Mouse (Mus musculus) embryonic facial prominence, embryonic 13.5 days (tissue): ENCODE data around the gene Myadml2. TPM values are rescaled to one million over a fixed set of nuclear protein-coding genes. Genes with fewer than 3 reads are reported as not detected.

Source experiments
- ATAC-seq: fragments of 200-750 bp; cut with Nextera tagmentation; 2 replicates; pipeline ENCODE4 v1.8.0; 2017; ENCODE audit warnings: low read depth; ENCODE audit not compliant: insufficient number of reproducible peaks, insufficient read depth, low FRiP score, low TSS enrichment
- H3K27ac ChIP-seq: fragments of 300-500 bp; sonication (generic); 2 replicates; pipeline ENCODE4 v1.5.1; 2015; ENCODE audit warnings: moderate library complexity, mild to moderate bottlenecking, inconsistent platforms
- H3K27me3 ChIP-seq: fragments of 300-500 bp; sonication (generic); 2 replicates; pipeline ENCODE4 v1.6.1; 2015; ENCODE audit warnings: mild to moderate bottlenecking, inconsistent platforms
- H3K36me3 ChIP-seq: fragments of 300-500 bp; sonication (generic); 2 replicates; pipeline ENCODE4 v1.6.1; 2015; ENCODE audit warnings: mild to moderate bottlenecking, inconsistent platforms
- H3K4me1 ChIP-seq: fragments of 300-500 bp; sonication (generic); 2 replicates; pipeline ENCODE4 v1.6.1; 2015; ENCODE audit warnings: inconsistent platforms
- H3K4me2 ChIP-seq: fragments of 300-500 bp; sonication (generic); 2 replicates; pipeline ENCODE4 v1.6.1; 2015; ENCODE audit warnings: moderate library complexity, mild to moderate bottlenecking, inconsistent platforms
- H3K4me3 ChIP-seq: fragments of 300-500 bp; sonication (generic); 2 replicates; pipeline ENCODE4 v1.5.1; 2015; ENCODE audit warnings: mild to moderate bottlenecking, inconsistent platforms
- H3K9ac ChIP-seq: fragments of 300-500 bp; sonication (generic); 2 replicates; pipeline ENCODE4 v1.6.1; 2015; ENCODE audit warnings: mild to moderate bottlenecking, inconsistent platforms
- H3K9me3 ChIP-seq: fragments of 300-500 bp; sonication (generic); 2 replicates; pipeline ENCODE4 v1.6.1; 2016; ENCODE audit warnings: inconsistent platforms
- WGBS: fragments of 180-500 bp; shearing (Covaris S2); methylation state at CpG from one replicate; pipeline ENCODE4 v1.1.7; 2015; ENCODE audit warnings: mixed read lengths; 5-methylcytosine and 5-hydroxymethylcytosine counted together
- microRNA-seq: library from miRNA; unstranded; fragments of <30 nt; microRNA quantifications from one replicate; pipeline ENCODE4, GENCODE M21; 2016
- polyA plus RNA-seq: library from polyadenylated mRNA; unstranded; fragments of >200 nt; fragmentation: Nextera tagmentation; extraction: Ambion mirVana; gene quantifications from 2 replicates; pipeline ENCODE4 v1.2.1, GENCODE M21; 2015

Gene Myadml2
- polyA plus RNA-seq, 1 experiment from 2014 or later, result not detected

- H3K27ac ChIP-seq, result no peak overlapping the region
- H3K4me2 ChIP-seq, result no peak overlapping the region
- H3K9ac ChIP-seq, result 0 out of 2 replicates have a peak overlapping the region, but pooled peaks have one; percentile 16
- H3K4me3 ChIP-seq, result no peak overlapping the region
- H3K9me3 ChIP-seq, result no peaks in the 10 kb centered on the region
- H3K27me3 ChIP-seq, result peaks cover 24% of the 10 kb centered on the region
- no peak for ATAC-seq
- WGBS, result 90% methylated on average over 7 of the region's 7 CpGs
- H3K4me1 ChIP-seq, result peaks cover 13% of the 10 kb centered on the region
- H3K36me3 ChIP-seq, result peaks cover 68% of the 10 kb centered on the region
Observed at GRCm38 (mm10) chr11:120605667-120606066, 42.3 kb downstream of the Myadml2 start.

DNA sequence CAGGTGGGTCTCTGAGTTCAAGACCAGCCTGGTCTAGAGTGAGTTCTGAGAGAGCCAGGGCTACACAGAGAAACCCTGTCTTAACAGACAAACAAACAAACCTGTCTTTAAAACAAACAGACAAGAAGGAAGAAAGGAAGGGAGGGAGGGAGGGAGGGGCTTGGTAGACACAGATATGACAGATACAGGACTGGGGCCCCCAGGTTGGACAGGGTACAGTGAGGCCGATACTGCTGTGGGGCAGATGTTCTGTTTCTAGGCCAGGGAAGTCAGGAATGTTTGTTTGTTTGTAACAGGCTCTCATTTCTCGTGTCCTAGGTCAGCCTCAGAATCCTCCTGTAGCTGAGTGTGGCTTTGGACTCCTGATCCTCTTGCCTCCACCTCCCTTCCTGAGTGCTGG is 44.4 kb downstream of the Myadml2 start:
- H3K9ac ChIP-seq, result no peak overlapping the region
- no peaks in the 10 kb centered on the region for H3K9me3 ChIP-seq
- H3K36me3 ChIP-seq, result peaks cover 65% of the 10 kb centered on the region
- H3K27ac ChIP-seq, result no peak overlapping the region
- WGBS, result 80% methylated on average over 2 of the region's 2 CpGs
- H3K4me3 ChIP-seq, result no peak overlapping the region; the same call in 1 of the 2 replicates
- H3K4me1 ChIP-seq, result peaks cover 15% of the 10 kb centered on the region
- peaks cover 16% of the 10 kb centered on the region for H3K27me3 ChIP-seq
- ATAC-seq, result no peak
- no peak overlapping the region for H3K4me2 ChIP-seq

- Histone ChIP-seq H3K4me2 (no peak overlapping the region), H3K27me3 (no peaks in the 10 kb centered on the region), H3K27ac (no peak overlapping the region), H3K9me3 (no peaks in the 10 kb centered on the region), H3K9ac (no peak overlapping the region), H3K4me3 (no peak overlapping the region), H3K4me1 (peaks cover 27% of the 10 kb centered on the region), H3K36me3 (peaks cover 67% of the 10 kb centered on the region)
- ATAC-seq, result no peak
- 94% methylated on average over 3 of the region's 3 CpGs for WGBS
Observed at GRCm38 (mm10) chr11:120600716-120601115, 47.2 kb downstream of the Myadml2 start.

DNA sequence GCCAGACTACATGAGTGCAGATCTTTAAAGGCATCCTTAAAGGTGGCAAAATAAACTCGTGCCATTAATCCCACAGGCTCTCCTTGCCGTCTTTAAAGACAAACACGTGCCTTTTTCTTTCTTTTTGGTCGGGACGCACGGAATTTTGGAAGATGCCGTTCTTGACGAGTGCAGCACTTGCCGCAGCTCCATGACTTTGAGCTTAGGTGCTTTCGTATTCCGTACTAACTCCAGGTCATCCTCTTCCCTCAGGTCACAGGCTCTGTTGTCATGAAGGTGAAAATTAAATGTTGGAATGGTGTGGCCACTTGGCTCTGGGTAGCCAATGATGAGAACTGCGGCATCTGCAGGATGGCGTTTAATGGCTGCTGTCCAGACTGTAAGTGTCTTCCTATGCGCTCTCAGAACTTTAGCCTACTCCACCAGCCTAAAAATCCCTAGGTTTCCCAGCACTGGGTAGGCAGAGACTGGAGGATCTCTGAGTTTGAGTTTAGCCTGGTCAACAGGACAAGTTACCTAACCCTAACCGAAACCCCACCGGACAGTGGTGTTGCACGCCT is 48.9 kb downstream of the Myadml2 start:
- 46% methylated on average over 17 of the region's 17 CpGs for WGBS
- H3K36me3 ChIP-seq, result peaks cover 65% of the 10 kb centered on the region
- H3K9ac ChIP-seq, result peak overlapping the region; percentile 99
- H3K9me3 ChIP-seq, result no peaks in the 10 kb centered on the region
- H3K4me1 ChIP-seq, result peaks cover 27% of the 10 kb centered on the region
- no peak for ATAC-seq
- H3K27me3 ChIP-seq, result no peaks in the 10 kb centered on the region
- H3K4me3 ChIP-seq, result peak overlapping the region; percentile 98
- H3K27ac ChIP-seq, result peak overlapping the region; percentile 94
- H3K4me2 ChIP-seq, result peak overlapping the region; percentile 98

- ATAC-seq, result peak; percentile 93
- Histone ChIP-seq H3K36me3 (peaks cover 66% of the 10 kb centered on the region), H3K9me3 (no peaks in the 10 kb centered on the region), H3K4me2 (peak within 1 kb of the TSS; percentile 98), H3K27me3 (no peaks in the 10 kb centered on the region), H3K27ac (peak within 1 kb of the TSS; percentile 94), H3K4me3 (peak within 1 kb of the TSS; percentile 98), H3K9ac (peak within 1 kb of the TSS; percentile 99), H3K4me1 (peaks cover 27% of the 10 kb centered on the region)
- WGBS, result under 1% methylated on average over 88 of the region's 88 CpGs
Observed at GRCm38 (mm10) chr11:120598283-120598989, 49.5 kb downstream of the Myadml2 start, which contains the start of the genes Alyref and Anapc11. Gene Alyref, minus strand, starts transcription at chr11:120598365. Gene Anapc11, plus strand, starts transcription at chr11:120598421.

DNA sequence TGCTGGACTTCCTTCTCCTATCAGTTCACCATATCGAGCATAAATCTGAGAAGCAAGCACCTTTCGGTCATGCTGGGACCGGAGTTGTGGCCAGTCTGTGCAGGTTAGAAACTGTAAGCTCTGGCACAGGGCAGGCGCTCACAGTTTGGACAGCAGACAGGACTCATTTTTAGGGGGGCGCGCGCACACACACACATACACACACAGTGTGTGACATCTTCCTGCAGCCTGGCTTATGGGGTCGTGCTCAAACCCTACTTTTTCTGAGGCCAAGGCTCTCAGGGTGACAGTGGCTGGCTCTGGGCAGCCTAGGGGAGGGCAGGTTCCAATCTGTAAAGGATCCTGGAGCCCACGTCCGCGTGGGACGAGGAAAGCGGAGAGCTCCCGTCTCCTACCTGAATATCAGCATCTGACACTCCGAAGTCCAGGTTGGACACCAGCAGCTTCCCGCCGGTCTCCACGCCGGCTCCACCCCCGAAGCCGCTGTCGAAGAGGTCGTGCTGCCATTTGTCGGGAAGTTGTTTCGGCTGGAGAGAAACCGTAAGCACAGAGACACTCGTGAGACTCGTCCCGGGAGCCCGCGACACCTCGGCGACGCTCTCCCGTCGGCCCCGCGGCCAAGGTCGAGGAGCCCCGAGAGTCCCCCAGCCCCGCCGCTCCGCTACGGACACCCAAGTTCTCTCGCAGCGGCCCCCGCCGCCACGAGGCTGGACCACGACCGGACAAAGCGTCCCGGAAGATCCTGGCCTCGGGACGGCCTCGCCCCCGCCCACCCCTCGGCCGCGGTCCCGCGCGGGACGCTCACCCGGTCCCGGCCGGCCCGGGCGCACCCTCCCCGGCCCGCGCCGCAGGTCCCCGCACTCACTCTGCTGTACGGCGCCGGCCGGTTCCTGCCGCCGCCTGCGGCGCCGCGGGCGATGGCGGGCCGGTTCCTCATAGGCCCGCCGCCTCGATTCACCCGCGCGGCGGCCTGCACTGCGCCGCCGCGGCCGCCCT is 50.4 kb downstream of the Myadml2 start:
- ATAC-seq, result peak; percentile 49
- H3K36me3 ChIP-seq, result peaks cover 66% of the 10 kb centered on the region
- no peaks in the 10 kb centered on the region for H3K9me3 ChIP-seq
- peak overlapping the region; percentile 99 for H3K9ac ChIP-seq
- H3K4me2 ChIP-seq, result peak overlapping the region; percentile 98
- peak overlapping the region; percentile 98 for H3K4me3 ChIP-seq
- peak overlapping the region; percentile 94 for H3K27ac ChIP-seq
- H3K4me1 ChIP-seq, result peaks cover 27% of the 10 kb centered on the region
- no peaks in the 10 kb centered on the region for H3K27me3 ChIP-seq
- WGBS, result 4% methylated on average over 95 of the region's 99 CpGs

Small RNAs within 50 kb of the gene (microRNA-seq; reads per million reads assigned to microRNA genes)
- gene Mir6936, result 0.92 reads per million

Other genes with a start within 250 kb of the Myadml2 start
- gene Nploc4, start 210.4 kb downstream of the Myadml2 start, polyA plus RNA-seq, result 34.7 and 37.4 TPM in 2 replicates
- 0.30 and 0.35 TPM in 2 replicates for gene Tspan10, start 205.5 kb downstream of the Myadml2 start, polyA plus RNA-seq
- 0.29 TPM in 1 of 2 replicates, not detected in the other for gene Pde6g, start 194.7 kb downstream of the Myadml2 start, polyA plus RNA-seq
- gene Oxld1, start 190.1 kb downstream of the Myadml2 start, polyA plus RNA-seq, result 15.8 TPM in 2 replicates
- gene Ccdc137, start 190.0 kb downstream of the Myadml2 start, polyA plus RNA-seq, result 39.8 and 45.0 TPM in 2 replicates
- 59.6 and 63.6 TPM in 2 replicates for gene Arl16, start 180.6 kb downstream of the Myadml2 start, polyA plus RNA-seq
- 134 and 138 TPM in 2 replicates for gene Mrpl12, start 163.5 kb downstream of the Myadml2 start, polyA plus RNA-seq
- gene Slc25a10, start 156.3 kb downstream of the Myadml2 start, polyA plus RNA-seq, result 50.1 and 54.3 TPM in 2 replicates
- 1.3 and 1.7 TPM in 2 replicates for gene Gcgr, start 117.5 kb downstream of the Myadml2 start, polyA plus RNA-seq
- gene Mcrip1, start 98.4 kb downstream of the Myadml2 start, polyA plus RNA-seq, result 219 and 247 TPM in 2 replicates
- gene Ppp1r27, start 97.0 kb downstream of the Myadml2 start, polyA plus RNA-seq, result not detected in 2 replicates
- gene P4hb, start 74.9 kb downstream of the Myadml2 start, polyA plus RNA-seq, result 684 and 710 TPM in 2 replicates
- gene Arhgdia, start 66.5 kb downstream of the Myadml2 start, polyA plus RNA-seq, result 535 and 580 TPM in 2 replicates
- 492 and 529 TPM in 2 replicates for gene Alyref, start 49.8 kb downstream of the Myadml2 start, polyA plus RNA-seq
- gene Anapc11, start 49.7 kb downstream of the Myadml2 start, polyA plus RNA-seq, result 219 and 222 TPM in 2 replicates
- gene Npb, start 39.7 kb downstream of the Myadml2 start, polyA plus RNA-seq, result 0.98 and 1.7 TPM in 2 replicates
- gene Pcyt2, start 30.2 kb downstream of the Myadml2 start, polyA plus RNA-seq, result 150 and 152 TPM in 2 replicates
- gene Sirt7, start 22.9 kb downstream of the Myadml2 start, polyA plus RNA-seq, result 26.6 and 30.0 TPM in 2 replicates
- gene Mafg, start 14.6 kb downstream of the Myadml2 start, polyA plus RNA-seq, result 22.0 and 30.0 TPM in 2 replicates
- 27.7 and 34.9 TPM in 2 replicates for gene Pycr1, start 4.4 kb downstream of the Myadml2 start, polyA plus RNA-seq
- gene Notum, start 13.0 kb upstream of the Myadml2 start, polyA plus RNA-seq, result 4.3 and 7.2 TPM in 2 replicates
- 109 and 123 TPM in 2 replicates for gene Aspscr1, start 24.8 kb upstream of the Myadml2 start, polyA plus RNA-seq
- 132 and 154 TPM in 2 replicates for gene Cenpx, start 65.6 kb upstream of the Myadml2 start, polyA plus RNA-seq
- 71.0 and 77.8 TPM in 2 replicates for gene Lrrc45, start 65.8 kb upstream of the Myadml2 start, polyA plus RNA-seq
- gene Rac3, start 73.3 kb upstream of the Myadml2 start, polyA plus RNA-seq, result 66.0 and 72.6 TPM in 2 replicates
- 17.9 and 18.3 TPM in 2 replicates for gene Dcxr, start 79.1 kb upstream of the Myadml2 start, polyA plus RNA-seq
- 27.1 and 32.3 TPM in 2 replicates for gene Cbr2, start 84.0 kb upstream of the Myadml2 start, polyA plus RNA-seq
- gene Hmga1b, start 114.6 kb upstream of the Myadml2 start, polyA plus RNA-seq, result 4.3 and 9.4 TPM in 2 replicates
- gene Rfng, start 136.0 kb upstream of the Myadml2 start, polyA plus RNA-seq, result 52.2 and 52.4 TPM in 2 replicates
- 223 and 233 TPM in 2 replicates for gene Gps1, start 136.1 kb upstream of the Myadml2 start, polyA plus RNA-seq
- 53.7 and 61.0 TPM in 2 replicates for gene Dus1l, start 148.2 kb upstream of the Myadml2 start, polyA plus RNA-seq
- 49.3 and 52.2 TPM in 2 replicates for gene Fasn, start 176.4 kb upstream of the Myadml2 start, polyA plus RNA-seq